Mouse (Mus musculus) gastrocnemius, adult 8-10 months (tissue): ENCODE data around the gene Ero1lb. TPM values are rescaled to one million over a fixed set of nuclear protein-coding genes. Genes with fewer than 3 reads are reported as not detected.
"Not testable (repeated sequence)": the region's sequence is repeated elsewhere in the genome, so short reads cannot be mapped to it uniquely, and the experiment has no call there.

Experiments
- DNase-seq, 2 experiments: peaks; one replicate each; pipeline ENCODE4 v3.0.0; 2022; ENCODE audit warnings: low spot score in 2 of 2
- total RNA-seq, 4 experiments: library from RNA; stranded (reverse); gene quantifications; 2 replicates each; pipeline ENCODE4 v1.2.4; 2022

Ero1lb gene
- total RNA-seq, 4 experiments from 2014 or later = 0.80 to 2.0 (median 1.4) TPM

DNA sequence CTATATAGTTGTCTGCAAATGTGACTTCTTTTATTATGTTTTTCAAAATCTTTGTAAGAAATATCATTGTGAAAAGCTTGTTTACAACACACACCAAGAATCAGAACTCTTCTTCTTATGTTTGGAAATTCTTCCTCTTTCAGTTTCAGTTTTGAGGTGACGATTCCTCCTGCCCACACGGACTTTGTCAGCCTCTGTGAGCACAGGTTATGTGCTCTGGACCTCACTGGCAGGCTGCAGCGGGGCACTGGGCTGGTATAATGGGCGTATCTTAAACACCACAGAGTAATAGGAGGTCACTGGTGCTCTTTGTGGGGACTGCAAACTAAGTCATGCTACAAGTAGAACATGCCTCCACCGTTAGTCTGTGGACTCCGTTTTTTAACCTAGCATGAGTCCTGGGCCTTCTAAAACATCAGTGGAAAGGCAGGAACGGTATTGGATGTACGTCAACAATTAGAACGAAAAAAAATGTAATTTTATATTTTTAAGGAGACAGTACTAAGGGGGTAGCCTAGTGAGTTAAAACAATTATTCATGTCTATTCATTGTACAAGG, 9.4 kb downstream of the Ero1lb start:
- DNase-seq = no peak

- no peak for DNase-seq
These were observed 12.5 kb downstream of the Ero1lb start for GRCm38 (mm10) chr13:12578145-12578544.

DNA sequence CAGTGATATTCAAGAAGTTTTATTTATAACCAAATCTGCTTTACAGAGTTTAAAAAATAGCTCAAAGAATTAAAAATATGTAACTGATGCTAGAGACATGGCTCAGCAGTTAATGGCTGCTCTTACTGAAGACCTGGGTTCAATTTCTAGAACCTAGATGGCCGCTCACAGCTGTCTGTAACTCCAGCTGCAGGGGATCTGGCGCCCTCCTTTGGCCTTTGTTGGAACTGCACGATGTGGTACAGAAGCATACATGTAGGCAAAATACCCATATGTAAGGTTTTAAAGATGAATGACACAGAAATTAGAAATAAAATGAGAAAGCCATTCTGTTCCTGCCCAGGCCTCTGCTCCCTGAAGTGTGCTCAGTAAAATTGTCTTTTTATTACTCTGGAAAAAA, 23.3 kb downstream of the Ero1lb start:
- DNase-seq = peak; percentile 10 to 12

- DNase-seq = not testable (repeated sequence)
These were observed 31.4 kb downstream of the Ero1lb start for GRCm38 (mm10) chr13:12597075-12597474.

GRCm38 (mm10) chr13:12610206-12610605, 44.5 kb downstream of the Ero1lb start:
- DNase-seq = not testable (repeated sequence)

DNA sequence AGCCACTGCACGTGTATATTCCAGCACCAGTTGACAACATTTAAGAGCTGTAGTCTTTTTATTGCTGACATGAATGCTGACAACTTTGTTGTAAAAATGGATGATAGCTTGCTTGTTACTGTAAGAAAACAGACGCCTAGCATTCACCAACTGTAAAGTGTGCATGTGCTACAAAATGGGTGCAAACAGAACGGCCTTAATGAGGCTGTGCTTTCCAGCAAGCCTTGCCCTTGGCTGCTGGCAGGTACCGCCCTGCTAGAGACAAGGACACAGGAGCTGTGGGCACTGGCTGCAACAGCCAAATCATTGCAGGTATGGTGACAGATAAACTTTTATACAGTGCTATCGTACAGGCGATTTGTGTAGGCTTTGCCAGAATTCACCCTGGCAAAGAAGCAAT, 48.4 kb downstream of the Ero1lb start:
- DNase-seq = not testable (repeated sequence)

GRCm38 (mm10) chr13:12614591-12614990, 48.9 kb downstream of the Ero1lb start:
- DNase-seq = not testable (repeated sequence)

DNA sequence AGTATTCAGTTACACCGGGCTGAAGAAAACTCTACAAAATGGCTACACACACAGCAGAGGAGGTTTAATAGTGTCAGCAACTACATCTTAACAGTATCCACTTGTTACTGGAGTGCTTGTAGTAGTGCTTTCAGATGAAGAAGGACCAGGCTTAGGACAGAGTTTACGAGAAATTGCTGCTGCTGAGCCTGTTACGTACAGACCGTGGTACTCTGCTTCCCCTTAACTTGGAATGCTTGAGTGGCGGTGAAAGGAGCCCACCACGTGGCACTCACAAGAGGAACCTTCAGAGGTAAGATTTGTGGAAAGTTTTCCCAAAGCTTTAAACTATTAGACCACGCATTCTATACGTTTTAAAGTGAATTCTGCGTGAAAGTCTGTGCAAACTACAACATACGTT, 49.3 kb downstream of the Ero1lb start:
- DNase-seq = not testable (repeated sequence)

DNA sequence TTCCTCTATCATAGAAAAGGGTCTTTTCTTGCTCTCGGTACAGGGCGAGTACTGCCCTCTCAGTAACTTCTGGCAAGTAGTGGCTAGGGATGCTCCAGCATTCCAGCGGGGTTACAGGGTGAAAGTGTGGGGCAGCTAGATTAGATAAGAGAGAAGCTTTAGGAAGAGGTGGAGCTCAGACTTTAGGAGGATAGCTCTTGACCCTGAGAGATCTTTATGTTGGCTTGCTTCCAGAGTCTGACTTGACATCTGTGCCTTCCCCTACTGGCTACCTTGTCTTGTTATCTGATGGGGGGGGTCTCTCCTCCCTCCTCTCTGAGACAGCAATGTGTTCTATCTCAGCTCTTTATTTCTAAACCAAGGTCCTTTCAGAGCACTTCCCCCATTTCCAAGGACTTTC, 50.8 kb downstream of the Ero1lb start:
- DNase-seq = not testable (repeated sequence)

DNA sequence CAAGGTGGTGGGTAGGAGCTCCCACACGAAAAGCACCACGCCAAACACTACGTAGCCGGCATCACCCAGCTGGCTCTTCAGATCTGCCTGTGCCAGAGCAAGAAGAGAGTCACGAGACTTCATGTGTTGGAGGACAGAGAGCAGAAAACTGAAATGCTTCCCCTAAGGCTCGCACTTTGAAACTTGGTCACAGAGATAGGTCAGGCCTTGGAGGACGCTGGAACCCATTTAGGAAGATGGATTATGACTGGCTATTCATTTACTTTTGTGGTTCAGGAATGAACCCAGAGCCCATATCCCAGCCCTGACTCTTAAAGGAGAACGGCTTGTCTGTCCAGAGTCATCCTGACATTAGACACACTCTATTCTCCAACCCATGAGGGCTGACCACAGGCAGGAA, 54.1 kb downstream of the Ero1lb start:
- DNase-seq = not testable (repeated sequence)

DNA sequence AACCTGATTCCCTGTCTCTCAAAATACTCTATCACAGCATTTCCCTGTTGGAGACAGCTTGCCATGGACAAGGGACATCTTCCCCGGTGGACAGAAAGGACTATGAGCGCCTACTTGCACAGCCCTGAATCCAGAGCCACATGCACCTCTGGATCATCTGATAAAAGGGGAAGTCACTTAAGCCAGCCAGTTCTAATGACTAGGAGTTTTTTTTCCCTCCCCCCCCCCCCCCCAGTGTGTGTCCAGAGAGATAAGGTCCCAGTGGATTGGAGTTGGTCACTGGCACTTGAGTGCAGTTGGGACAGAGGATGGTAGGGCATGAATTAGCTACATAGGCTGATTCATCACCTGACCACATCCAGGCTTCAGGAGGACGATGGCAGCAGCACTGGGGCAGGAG, 60.4 kb downstream of the Ero1lb start:
- not testable (repeated sequence) for DNase-seq

DNA sequence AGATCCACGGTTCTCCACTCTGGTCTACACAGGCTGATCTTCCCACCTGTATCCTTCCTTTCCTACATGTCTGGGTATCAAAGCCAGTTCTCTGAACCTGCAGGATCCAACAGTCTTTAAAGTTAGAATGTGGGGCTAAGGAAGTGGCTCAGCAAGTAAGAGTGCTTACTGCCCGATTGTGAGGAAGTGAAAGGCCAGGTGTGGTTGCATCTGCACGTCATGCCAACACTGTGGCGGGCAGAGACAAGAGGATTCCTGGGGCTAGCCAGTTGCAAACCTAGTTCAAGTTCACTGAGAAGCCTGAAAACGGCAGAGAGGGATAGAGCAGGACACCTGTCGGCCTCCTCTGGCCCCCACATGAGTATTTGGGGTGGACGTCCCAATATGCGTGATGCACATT, 62.1 kb downstream of the Ero1lb start:
- DNase-seq = not testable (repeated sequence)

- DNase-seq = not testable (repeated sequence)
These were observed 62.5 kb downstream of the Ero1lb start for GRCm38 (mm10) chr13:12628181-12628580.

- not testable (repeated sequence) for DNase-seq
These were observed 64.6 kb downstream of the Ero1lb start for GRCm38 (mm10) chr13:12630252-12630651.

- not testable (repeated sequence) for DNase-seq
These were observed 69.4 kb downstream of the Ero1lb start for GRCm38 (mm10) chr13:12634941-12635588.

GRCm38 (mm10) chr13:12642795-12643194, 77.1 kb downstream of the Ero1lb start:
- DNase-seq = not testable (repeated sequence)

GRCm38 (mm10) chr13:12646676-12647075, 81.0 kb downstream of the Ero1lb start:
- not testable (repeated sequence) for DNase-seq

GRCm38 (mm10) chr13:12650020-12650876, 84.6 kb downstream of the Ero1lb start:
- peak in 1 of 2 experiments; percentile 32 for DNase-seq

- peak; percentile 16 to 19 for DNase-seq
These were observed 85.2 kb downstream of the Ero1lb start for GRCm38 (mm10) chr13:12650877-12651176.
